In the genomic region with DNA sequence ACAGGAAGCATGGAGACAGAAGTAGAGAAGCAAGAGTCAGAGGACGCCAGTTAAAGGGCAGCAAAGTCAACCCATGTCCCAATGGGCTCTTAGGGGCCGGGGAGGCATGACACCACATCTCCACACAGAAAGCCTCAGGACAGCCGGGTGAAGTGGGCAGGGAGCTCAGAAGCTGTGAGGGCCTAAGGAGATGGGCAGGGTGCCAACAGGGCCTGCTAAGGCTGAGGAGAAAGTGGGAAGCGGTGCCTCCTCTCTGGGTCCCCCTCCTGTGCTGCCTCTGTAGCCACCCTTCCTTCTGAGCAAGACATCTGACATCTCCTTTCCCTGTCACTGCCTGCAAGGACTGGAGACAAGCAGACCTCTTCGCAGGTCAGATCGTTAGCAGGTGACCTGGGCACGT, we compare ENCODE assay signal across 15 mouse cellular contexts. TPM values are rescaled to one million over a fixed set of nuclear protein-coding genes. Genes with fewer than 3 reads are reported as not detected.
A peak's percentile ranks its signal among the peaks of the same experiment; 100 is the strongest.
DNase-seq lines count a peak whose midpoint lies in the region; ATAC-seq and TF ChIP-seq lines count a peak whose summit lies in the region.
"Had no signal": no experiment of that assay in that cellular context is flagged by ENCODE, and none has a peak within 500 bp of the region (broad histone marks: within the 10 kb centered on the region; RNA-seq: fewer than 3 reads in every experiment).

No protein-coding gene starts in this region.

- H3K4me3 ChIP-seq in cerebellum, adult 2 months (replicated peaks; ENCODE audit: insufficient read depth, low read depth, low read length): no peak overlapping the region
- H3K4me3 ChIP-seq in heart, embryonic 14.5 days (ENCODE audit: control insufficient read depth in 1 of 2, insufficient read depth in 1 of 2, low read depth in 1 of 2, low read length in 2 of 2): no peak overlapping the region
- H3K4me3 ChIP-seq: hindbrain, embryonic 15.5 days; liver, embryonic 15.5 days; stomach, embryonic 15.5 days had no signal

- no peak overlapping the region; the same call in 1 of the 2 replicates for H3K4me2 ChIP-seq in heart, embryonic 14.5 days (ENCODE audit: low read length)
- H3K4me2 ChIP-seq: hindbrain, embryonic 15.5 days; liver, embryonic 15.5 days; stomach, embryonic 15.5 days had no signal

- no peak for TF ChIP-seq CTCF in cerebellum, adult 2 months (IDR thresholded peaks at IDR 0.05; ENCODE audit: borderline replicate concordance, insufficient read depth, low read depth, low read length)

- TF ChIP-seq POLR2A in cerebellum, adult 2 months (IDR thresholded peaks at IDR 0.05; ENCODE audit: borderline replicate concordance, insufficient read depth, low read length): no peak

- peak overlapping the region; percentile 0; the same call in 1 of the 2 replicates for H3K9ac ChIP-seq in heart, embryonic 14.5 days (ENCODE audit: low read length)
- H3K9ac ChIP-seq: hindbrain, embryonic 15.5 days; liver, embryonic 15.5 days; stomach, embryonic 15.5 days had no signal

- intact Hi-C loops in heart, postnatal 36 days (cut with DNase I): no loop called here

- 41% methylated on average over 7 of the region's 7 CpGs for WGBS in cerebellum, adult 2 months
- WGBS in heart, embryonic 14.5 days: 42% methylated on average over 7 of the region's 7 CpGs

- H3K9me3 ChIP-seq in heart, embryonic 14.5 days (ENCODE audit: control insufficient read depth, low read length): no peaks in the 10 kb centered on the region
- H3K9me3 ChIP-seq: hindbrain, embryonic 15.5 days; liver, embryonic 15.5 days; megakaryocyte, embryonic 14.5 days; stomach, embryonic 15.5 days had no signal

- H3K27me3 ChIP-seq in cerebellum, adult 2 months (ENCODE audit: control insufficient read depth, insufficient read depth, low read length): no peaks in the 10 kb centered on the region
- H3K27me3 ChIP-seq in heart, embryonic 14.5 days (ENCODE audit: control insufficient read depth, insufficient read depth, low read length): no peaks in the 10 kb centered on the region
- H3K27me3 ChIP-seq: hindbrain, embryonic 15.5 days; liver, embryonic 15.5 days; stomach, embryonic 15.5 days had no signal

- no peaks in the 10 kb centered on the region for H3K36me3 ChIP-seq in heart, embryonic 14.5 days (ENCODE audit: control insufficient read depth, insufficient read depth, low read length)
- H3K36me3 ChIP-seq: hindbrain, embryonic 15.5 days; liver, embryonic 15.5 days; stomach, embryonic 15.5 days had no signal

- peaks cover 77% of the 10 kb centered on the region for H3K4me1 ChIP-seq in cerebellum, adult 2 months (ENCODE audit: control insufficient read depth, insufficient read depth, low read length)
- H3K4me1 ChIP-seq in heart, embryonic 14.5 days (ENCODE audit: control insufficient read depth in 2 of 2, insufficient read depth in 2 of 2, low read length in 2 of 2): peaks cover 51 to 62% of the 10 kb centered on the region in 2 experiments

- H3K27ac ChIP-seq in cerebellum, adult 2 months (ENCODE audit: insufficient read depth, low read length): peak overlapping the region; percentile 73
- peak overlapping the region; percentile 17 to 21; a peak in 1 of 4 replicates for H3K27ac ChIP-seq in heart, embryonic 14.5 days (replicated peaks in 1 of 2; ENCODE audit: control insufficient read depth in 1 of 2, insufficient read depth in 1 of 2, low read depth in 2 of 2, low read length in 2 of 2)
- H3K27ac ChIP-seq: hindbrain, embryonic 15.5 days; liver, embryonic 15.5 days; stomach, embryonic 15.5 days had no signal

- ATAC-seq in cerebellum, adult (ENCODE audit: insufficient number of reproducible peaks, low FRiP score, low TSS enrichment): no peak
- ATAC-seq in heart, embryonic 14.5 days (ENCODE audit: insufficient number of reproducible peaks, insufficient read depth, low FRiP score, low read depth): no peak
- ATAC-seq: activated CD4-positive, CD25-positive, alpha-beta regulatory T cell, adult 4 months had no signal

- no peak for DNase-seq in cerebellum, adult 2 months
- no peak for DNase-seq in heart, postnatal 36 days
- DNase-seq in layer of hippocampus, adult 9-11 months: peak; percentile 71
- DNase-seq in layer of hippocampus, adult 8-10 months (ENCODE audit: low spot score in 2 of 2): no peak
- DNase-seq in right cerebral cortex, postnatal 14 days: peak; percentile 59
- DNase-seq in right cerebral cortex, adult 18-20 months: no peak
- DNase-seq: embryo, embryonic 11 days; thymus, postnatal 25 days had no signal

RNA-seq across cellular contexts. Expression of a gene that starts 46.4 kb away (rescaled TPM):
- 27.0 and 32.0 TPM in 2 replicates for polyA plus RNA-seq in cerebellum, adult 2 months (2012; rRNA removed)
- 3.2 and 3.9 TPM in 2 replicates for polyA plus RNA-seq in heart, embryonic 14.5 days (2014; fragmentation: Nextera tagmentation; extraction: Ambion mirVana)
- 10 to 100 TPM; 28.8 to 30.5 TPM for total RNA-seq in heart, postnatal 36 days (2021)
- 10 to 100 TPM; 31.6 to 35.5 (median 34.2) TPM for total RNA-seq in layer of hippocampus, adult 8-10 months (2022)

RNA-seq across cellular contexts. Expression of a gene that starts 46.7 kb away (rescaled TPM):
- 117 and 122 TPM in 2 replicates for polyA plus RNA-seq in cerebellum, adult 2 months (2012; rRNA removed)
- polyA plus RNA-seq in heart, embryonic 14.5 days (2014; fragmentation: Nextera tagmentation; extraction: Ambion mirVana): 60.4 and 68.2 TPM in 2 replicates
- total RNA-seq in heart, postnatal 36 days (2021): 10 to 100 TPM; 83.9 to 91.6 TPM
- total RNA-seq in layer of hippocampus, adult 8-10 months (2022): 100 to 1,000 TPM; 143 to 158 (median 154) TPM

RNA-seq across cellular contexts. Expression of a gene that starts 49.4 kb away (rescaled TPM):
- 75.0 and 78.6 TPM in 2 replicates for polyA plus RNA-seq in cerebellum, adult 2 months (2012; rRNA removed)
- polyA plus RNA-seq in heart, embryonic 14.5 days (2014; fragmentation: Nextera tagmentation; extraction: Ambion mirVana): 7.2 and 8.2 TPM in 2 replicates
- total RNA-seq in heart, postnatal 36 days (2021): 10 to 100 TPM; 33.6 to 38.9 TPM
- 10 to 100 TPM; 56.3 to 67.6 (median 63.0) TPM for total RNA-seq in layer of hippocampus, adult 8-10 months (2022)

Comparison
In these comparisons a context has a peak if more than half of its experiments do, and no peak if none do; other contexts are left out.
1. DNase-seq: peak in layer of hippocampus, adult 9-11 months (single experiment) and right cerebral cortex, postnatal 14 days (single experiment); none in cerebellum, adult 2 months (0 of 2), heart, postnatal 36 days (0 of 2), layer of hippocampus, adult 8-10 months (0 of 2) and right cerebral cortex, adult 18-20 months (single experiment).